Mouse (Mus musculus): ENCODE results near the gene Sorcs2.

DNA sequence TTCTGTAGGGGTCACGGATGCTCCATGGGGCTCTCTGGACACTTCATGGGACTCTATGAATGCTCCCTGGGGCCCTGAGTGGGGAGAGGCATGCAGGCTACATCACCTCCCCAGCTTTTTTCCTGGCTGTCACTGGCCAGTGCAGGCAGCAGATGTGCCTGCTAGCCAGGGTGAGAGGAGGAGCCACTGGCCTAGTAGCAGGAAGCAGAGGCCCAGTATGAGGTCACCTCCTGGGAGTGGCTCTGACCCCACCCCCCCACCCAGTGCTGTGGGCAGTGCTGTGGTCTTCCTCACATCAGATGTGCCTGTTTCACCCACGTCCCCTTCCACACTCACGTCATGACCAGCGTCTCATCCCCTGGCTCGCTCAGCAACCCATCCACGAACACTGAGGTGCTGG is 356.2 kb downstream of the Sorcs2 start:
- no peak for TF ChIP-seq CTCF (IDR thresholded peaks at IDR 0.05; ENCODE audit: borderline replicate concordance, control insufficient read depth, extremely low read depth, insufficient read depth, low read length, poor library complexity)
- TF ChIP-seq POLR2A (IDR thresholded peaks at IDR 0.05; ENCODE audit: control insufficient read depth, extremely low read depth, insufficient read depth, low read length, poor library complexity), result no peak

All from thymus, adult 2 months (tissue).